Mouse (Mus musculus): ENCODE data around the gene Ube2f. TPM values are rescaled to one million over a fixed set of nuclear protein-coding genes. Genes with fewer than 3 reads are reported as not detected.

Ube2f gene
- total RNA-seq, 2 experiments from 2014 or later: 49.6 to 55.2 TPM

GRCm38 (mm10) chr1:91235395-91235794 is 14.7 kb upstream of the Ube2f start:
- no peak for DNase-seq (ENCODE audit: low spot score in 2 of 2)

- DNase-seq (ENCODE audit: low spot score in 2 of 2): no peak
These were observed 12.4 kb upstream of the Ube2f start for GRCm38 (mm10) chr1:91237676-91238075.

- DNase-seq (ENCODE audit: low spot score in 2 of 2): peak; percentile 64 to 78
These were observed 11.0 kb upstream of the Ube2f start for GRCm38 (mm10) chr1:91239112-91239511.

- DNase-seq (ENCODE audit: low spot score in 2 of 2): no peak
These were observed 10.3 kb upstream of the Ube2f start for GRCm38 (mm10) chr1:91239800-91240199.

GRCm38 (mm10) chr1:91240685-91241084 is 9.4 kb upstream of the Ube2f start:
- no peak for DNase-seq (ENCODE audit: low spot score in 2 of 2)

- DNase-seq (ENCODE audit: low spot score in 2 of 2): no peak
These were observed 8.9 kb upstream of the Ube2f start for GRCm38 (mm10) chr1:91241249-91241648.

GRCm38 (mm10) chr1:91248242-91248641 is 1.9 kb upstream of the Ube2f start:
- DNase-seq (ENCODE audit: low spot score in 2 of 2): no peak

- no peak for DNase-seq (ENCODE audit: low spot score in 2 of 2)
These were observed 1.1 kb upstream of the Ube2f start for GRCm38 (mm10) chr1:91248970-91249369.

- peak; percentile 28 to 44 for DNase-seq (ENCODE audit: low spot score in 2 of 2)
These were observed 477 bp downstream of the Ube2f start for GRCm38 (mm10) chr1:91250415-91251147.

- DNase-seq (ENCODE audit: low spot score in 2 of 2): no peak
These were observed 1.1 kb downstream of the Ube2f start for GRCm38 (mm10) chr1:91251148-91251650.

GRCm38 (mm10) chr1:91251927-91252326 is 1.8 kb downstream of the Ube2f start:
- DNase-seq (ENCODE audit: low spot score in 2 of 2): no peak

- DNase-seq (ENCODE audit: low spot score in 2 of 2): no peak
These were observed 7.8 kb downstream of the Ube2f start for GRCm38 (mm10) chr1:91257918-91258317.

GRCm38 (mm10) chr1:91259794-91260193 is 9.7 kb downstream of the Ube2f start:
- no peak for DNase-seq (ENCODE audit: low spot score in 2 of 2)

GRCm38 (mm10) chr1:91262508-91262907 is 12.4 kb downstream of the Ube2f start:
- no peak for DNase-seq (ENCODE audit: low spot score in 2 of 2)

- DNase-seq (ENCODE audit: low spot score in 2 of 2): no peak
These were observed 22.2 kb downstream of the Ube2f start for GRCm38 (mm10) chr1:91272260-91272659.

GRCm38 (mm10) chr1:91276581-91276980 is 26.5 kb downstream of the Ube2f start:
- no peak for DNase-seq (ENCODE audit: low spot score in 2 of 2)

GRCm38 (mm10) chr1:91277480-91277879 is 27.4 kb downstream of the Ube2f start:
- DNase-seq (ENCODE audit: low spot score in 2 of 2): no peak

GRCm38 (mm10) chr1:91278410-91279119 is 28.5 kb downstream of the Ube2f start:
- DNase-seq (ENCODE audit: low spot score in 2 of 2): no peak

GRCm38 (mm10) chr1:91279126-91279525 is 29.0 kb downstream of the Ube2f start:
- DNase-seq (ENCODE audit: low spot score in 2 of 2): no peak

GRCm38 (mm10) chr1:91282582-91282981 is 32.5 kb downstream of the Ube2f start:
- no peak for DNase-seq (ENCODE audit: low spot score in 2 of 2)

- DNase-seq (ENCODE audit: low spot score in 2 of 2): no peak
These were observed 39.3 kb downstream of the Ube2f start for GRCm38 (mm10) chr1:91289375-91289774.

- no peak for DNase-seq (ENCODE audit: low spot score in 2 of 2)
These were observed 42.2 kb downstream of the Ube2f start for GRCm38 (mm10) chr1:91292101-91292825.
